Mouse (Mus musculus) myocyte (in vitro differentiated cells): ENCODE measurements around the gene Plxnb1. TPM values are rescaled to one million over a fixed set of nuclear protein-coding genes. Genes with fewer than 3 reads are reported as not detected.
"Not testable (repeated sequence)": the region's sequence is repeated elsewhere in the genome, so short reads cannot be mapped to it uniquely, and the experiment has no call there.

Experiments
- H3K27me3 ChIP-seq: one replicate; pipeline ENCODE4 v1.6.1; 2011; ENCODE audit not compliant: control insufficient read depth, insufficient read depth, insufficient read length
- H3K36me3 ChIP-seq: one replicate; pipeline ENCODE4 v1.6.1; 2011; ENCODE audit not compliant: control insufficient read depth, insufficient read depth
- H3K4me2 ChIP-seq: one replicate; pipeline ENCODE4 v1.6.1; 2011; ENCODE audit warnings: low read depth, control low read depth
- H3K4me3 ChIP-seq: one replicate; pipeline ENCODE4 v1.5.1; 2011; ENCODE audit warnings: mild to moderate bottlenecking, control low read depth, moderate library complexity
- H3K79me2 ChIP-seq: one replicate; pipeline ENCODE4 v1.6.1; 2011; ENCODE audit not compliant: control insufficient read depth, insufficient read depth
- H3ac ChIP-seq: one replicate; pipeline ENCODE4 v1.6.1; 2011; ENCODE audit not compliant: control insufficient read depth, insufficient read length
- CEBPB ChIP-seq: IDR thresholded peaks from 2 replicates; pipeline ENCODE4 v1.6.1; 2011; ENCODE audit warnings: mild to moderate bottlenecking, moderate library complexity; ENCODE audit not compliant: poor library complexity, insufficient read depth, severe bottlenecking
- E2F4 ChIP-seq: IDR thresholded peaks from one replicate; pipeline ENCODE4 v1.6.1; 2011; ENCODE audit warnings: mild to moderate bottlenecking, control low read depth, moderate library complexity; ENCODE audit not compliant: insufficient read depth
- MAX ChIP-seq: IDR thresholded peaks from one replicate; pipeline ENCODE4 v1.6.1; 2011; ENCODE audit warnings: low read depth, mild to moderate bottlenecking, control low read depth
- MYOD1 ChIP-seq, 3 experiments: IDR thresholded peaks; one replicate each; pipeline ENCODE4 v1.6.1; 2011; ENCODE audit warnings: control low read depth in 2 of 3, low read depth in 2 of 3, mild to moderate bottlenecking in 2 of 3, moderate library complexity in 1 of 3; ENCODE audit not compliant: insufficient read length in 2 of 3, control insufficient read depth in 1 of 3
- MYOG ChIP-seq, 3 experiments: IDR thresholded peaks; one replicate each; pipeline ENCODE4 v1.6.1; 2011; ENCODE audit warnings: control low read depth in 2 of 3, low read depth in 2 of 3, mild to moderate bottlenecking in 2 of 3; ENCODE audit not compliant: insufficient read length in 2 of 3, control insufficient read depth in 1 of 3, insufficient read depth in 1 of 3
- POLR2A ChIP-seq: IDR thresholded peaks from one replicate; pipeline ENCODE4 v1.6.1; 2011; ENCODE audit warnings: low read depth, mild to moderate bottlenecking, control low read depth, moderate library complexity; ENCODE audit not compliant: insufficient read length
- POLR2AphosphoS2 ChIP-seq: IDR thresholded peaks from one replicate; pipeline ENCODE4 v1.6.1; 2011; ENCODE audit warnings: low read depth, control low read depth; ENCODE audit not compliant: insufficient read length
- REST ChIP-seq: IDR thresholded peaks from one replicate; pipeline ENCODE4 v1.6.1; 2011; ENCODE audit warnings: mild to moderate bottlenecking, control low read depth, moderate library complexity; ENCODE audit not compliant: insufficient read depth, insufficient read length
- SRF ChIP-seq: IDR thresholded peaks from one replicate; pipeline ENCODE4 v1.6.1; 2011; ENCODE audit warnings: low read depth; ENCODE audit not compliant: control insufficient read depth, insufficient read length
- TCF12 ChIP-seq: IDR thresholded peaks from one replicate; pipeline ENCODE4 v1.6.1; 2011; ENCODE audit warnings: mild to moderate bottlenecking, control low read depth; ENCODE audit not compliant: poor library complexity, insufficient read depth, severe bottlenecking
- TCF3 ChIP-seq: IDR thresholded peaks from one replicate; pipeline ENCODE4 v1.6.1; 2011; ENCODE audit warnings: low read depth, control low read depth; ENCODE audit not compliant: insufficient read length
- USF1 ChIP-seq: IDR thresholded peaks from one replicate; pipeline ENCODE4 v1.6.1; 2011; ENCODE audit warnings: low read depth, mild to moderate bottlenecking, control low read depth, moderate library complexity
- polyA plus RNA-seq: library from polyadenylated mRNA; unstranded; fragments of >200 nt; fragmentation: generic; extraction: Trizol; gene quantifications from one replicate; pipeline ENCODE4 v1.2.1, GENCODE M21; 2012; ENCODE audit warnings: missing spikeins

Gene Plxnb1
- polyA plus RNA-seq, 1 experiment = 6.1 TPM

DNA sequence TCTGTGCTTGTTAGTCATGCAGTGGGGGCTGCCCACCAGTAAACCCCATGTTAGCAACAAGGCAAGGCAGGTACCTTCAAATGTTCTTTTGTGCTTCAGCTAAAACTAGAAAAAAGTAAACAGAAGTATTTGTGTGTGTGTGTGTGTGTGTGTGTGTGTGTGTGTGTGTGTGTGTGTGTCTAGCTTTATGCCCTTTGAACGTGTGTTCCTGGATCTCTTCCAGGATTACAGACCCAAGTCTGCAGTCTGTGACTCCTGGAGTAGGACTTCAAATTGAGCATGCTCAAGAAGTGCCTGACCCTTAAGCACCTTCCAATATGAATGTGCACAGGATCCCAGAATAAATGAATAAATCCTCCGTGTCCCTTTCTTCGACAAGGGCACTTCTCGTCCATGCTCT is 31.9 kb downstream of the Plxnb1 start:
- Histone ChIP-seq H3K79me2 (no peaks in the 10 kb centered on the region), H3ac (no peak overlapping the region)

DNA sequence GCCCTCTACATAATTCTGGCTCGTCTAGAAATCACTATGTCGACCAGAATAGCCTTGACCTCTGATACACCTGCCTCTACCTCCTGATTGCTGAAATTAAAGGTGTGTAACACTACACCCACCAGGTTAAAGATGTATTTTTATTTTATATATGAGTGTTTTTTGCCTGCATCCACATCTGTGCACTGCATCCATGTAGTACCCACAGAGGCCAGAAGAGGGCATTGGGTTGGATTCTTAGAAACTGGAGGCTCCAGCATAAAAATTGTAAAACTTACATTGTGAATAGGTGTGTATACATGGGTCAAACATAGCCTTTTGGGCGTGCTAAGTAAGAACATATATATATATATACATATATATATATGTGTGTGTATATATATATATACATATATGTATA is 33.0 kb downstream of the Plxnb1 start:
- Histone ChIP-seq H3ac (no peak overlapping the region), H3K79me2 (no peaks in the 10 kb centered on the region), H3K36me3 (no peaks in the 10 kb centered on the region), H3K4me2 (no peak overlapping the region), H3K4me3 (no peak overlapping the region), H3K27me3 (no peaks in the 10 kb centered on the region)
- TF ChIP-seq TCF12 = no peak

More for the DNA sequence above, 31.9 kb downstream of the Plxnb1 start:
- Histone ChIP-seq H3K27me3 (no peaks in the 10 kb centered on the region), H3K4me3 (no peak overlapping the region), H3K36me3 (no peaks in the 10 kb centered on the region), H3K4me2 (no peak overlapping the region)
- TF ChIP-seq POLR2AphosphoS2 (no peak), TCF3 (no peak), SRF (no peak), USF1 (no peak), MYOG (IDR thresholded peaks at IDR 0.05; ENCODE audit: control insufficient read depth in 1 of 3, insufficient read depth in 1 of 3, insufficient read length in 2 of 3, low read depth in 2 of 3) (no peak), CEBPB (no peak), MAX (no peak), MYOD1 (IDR thresholded peaks at IDR 0.05; ENCODE audit: control insufficient read depth in 1 of 3, insufficient read length in 2 of 3, low read depth in 2 of 3) (no peak), TCF12 (no peak), REST (no peak), E2F4 (no peak), POLR2A (no peak)

DNA sequence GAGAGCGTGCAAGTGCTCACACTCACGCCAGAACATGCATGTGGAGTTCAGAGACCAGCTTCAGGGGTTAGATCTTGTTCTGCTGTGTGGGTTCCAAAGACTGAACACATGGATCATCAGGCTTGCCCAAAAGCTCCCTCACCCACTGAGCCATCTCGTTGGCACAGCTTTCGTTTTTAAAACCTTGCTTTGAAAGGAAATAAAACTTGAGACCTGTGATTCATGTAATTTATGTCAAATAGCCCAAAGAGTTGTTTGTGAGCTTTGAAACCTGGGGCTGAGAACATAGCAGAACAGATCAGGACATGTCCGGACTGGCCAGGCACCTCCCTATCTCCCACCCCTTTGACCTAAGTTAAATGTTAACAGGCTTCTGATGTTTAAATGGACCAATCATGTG is 34.9 kb downstream of the Plxnb1 start:
- no peaks in the 10 kb centered on the region for H3K27me3 ChIP-seq
- no peaks in the 10 kb centered on the region for H3K36me3 ChIP-seq
- H3ac ChIP-seq = no peak overlapping the region
- H3K4me3 ChIP-seq = no peak overlapping the region
- no peak for TF ChIP-seq POLR2A
- no peak for TF ChIP-seq MYOG (IDR thresholded peaks at IDR 0.05; ENCODE audit: control insufficient read depth in 1 of 3, insufficient read depth in 1 of 3, insufficient read length in 2 of 3, low read depth in 2 of 3)
- no peak for TF ChIP-seq POLR2AphosphoS2
- no peak for TF ChIP-seq REST
- TF ChIP-seq E2F4 = no peak
- H3K4me2 ChIP-seq = no peak overlapping the region
- H3K79me2 ChIP-seq = no peaks in the 10 kb centered on the region

DNA sequence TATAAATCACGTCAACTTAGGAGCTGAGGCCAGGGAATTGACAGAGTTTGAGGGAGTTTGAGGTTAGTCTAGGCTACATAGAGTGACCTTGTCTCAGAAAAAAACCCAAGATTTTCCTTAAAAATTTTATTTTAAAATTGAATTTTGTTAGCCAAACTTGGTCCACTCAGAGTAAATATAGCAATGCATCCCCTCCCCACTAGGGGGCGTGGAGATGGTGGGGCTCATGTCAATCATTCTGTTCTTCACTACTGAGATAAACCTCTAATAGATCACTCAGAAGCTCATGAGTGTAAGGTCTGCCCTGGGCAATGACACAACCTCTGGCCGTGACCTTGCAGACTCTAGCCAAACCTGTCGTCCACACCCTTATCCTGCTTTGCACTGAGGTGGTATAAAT is 45.2 kb downstream of the Plxnb1 start:
- H3ac ChIP-seq, H3K27me3 ChIP-seq, H3K4me3 ChIP-seq, H3K79me2 ChIP-seq, H3K36me3 ChIP-seq, H3K4me2 ChIP-seq: not testable (repeated sequence)

DNA sequence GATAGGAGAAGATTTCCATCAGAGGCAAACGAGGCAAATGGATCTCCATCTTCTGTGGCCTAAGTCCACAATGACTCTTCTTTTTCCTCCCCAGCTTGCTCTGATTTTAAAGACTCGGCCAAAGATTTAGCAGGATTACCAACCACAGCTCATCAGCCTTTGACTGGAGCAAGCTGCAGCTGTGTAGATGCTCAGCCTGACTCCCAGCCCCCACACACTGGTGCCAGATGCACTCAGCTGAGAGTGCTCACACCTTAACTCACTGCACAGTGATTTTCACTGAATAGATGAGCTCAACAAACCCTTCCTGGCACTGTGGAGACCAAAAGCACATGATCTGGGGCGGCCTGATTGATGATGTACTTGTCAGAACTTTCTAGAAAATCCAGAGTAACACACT is 66.8 kb downstream of the Plxnb1 start, which contains the start of gene Fbxw21:
Gene Fbxw21 (minus strand): TSS at position 101 of the 400 bp plus-strand sequence.
- TF ChIP-seq CEBPB (no peak), MAX (no peak), TCF12 (no peak)

DNA sequence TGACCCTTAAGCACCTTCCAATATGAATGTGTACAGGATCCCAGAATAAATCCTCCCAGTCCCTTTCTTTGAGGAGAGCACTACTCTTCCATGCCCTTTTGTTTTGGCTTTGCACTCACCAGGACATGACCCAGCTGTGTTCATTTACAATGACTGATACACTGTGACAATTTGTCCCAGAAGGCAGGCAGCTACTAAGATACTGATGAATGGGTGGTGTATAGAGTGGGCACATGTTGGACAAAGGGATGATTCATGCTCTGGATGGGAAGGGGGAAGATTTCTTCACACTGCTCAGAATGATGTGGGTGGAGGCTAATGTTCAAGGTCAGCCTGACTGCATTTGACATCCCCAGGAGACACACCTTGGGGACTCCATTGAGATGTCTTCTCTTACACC is 72.1 kb downstream of the Plxnb1 start:
- no peak overlapping the region for H3K4me2 ChIP-seq
- no peaks in the 10 kb centered on the region for H3K27me3 ChIP-seq
- no peaks in the 10 kb centered on the region for H3K79me2 ChIP-seq
- no peak overlapping the region for H3ac ChIP-seq
- no peaks in the 10 kb centered on the region for H3K36me3 ChIP-seq
- TF ChIP-seq POLR2AphosphoS2 (no peak), TCF3 (no peak), MAX (no peak), MYOD1 (IDR thresholded peaks at IDR 0.05; ENCODE audit: control insufficient read depth in 1 of 3, insufficient read length in 2 of 3, low read depth in 2 of 3) (no peak), CEBPB (no peak), E2F4 (no peak), REST (no peak), TCF12 (no peak), SRF (no peak), POLR2A (no peak), MYOG (IDR thresholded peaks at IDR 0.05; ENCODE audit: control insufficient read depth in 1 of 3, insufficient read depth in 1 of 3, insufficient read length in 2 of 3, low read depth in 2 of 3) (no peak), USF1 (no peak)
- H3K4me3 ChIP-seq = no peak overlapping the region

More for the DNA sequence above, 66.8 kb downstream of the Plxnb1 start, which contains the start of gene Fbxw21:
- no peak within 1 kb of the TSS for H3K4me3 ChIP-seq
- no peak within 1 kb of the TSS for H3K4me2 ChIP-seq
- no peaks in the 10 kb centered on the region for H3K36me3 ChIP-seq
- no peak within 1 kb of the TSS for H3ac ChIP-seq
- H3K27me3 ChIP-seq = no peaks in the 10 kb centered on the region
- no peaks in the 10 kb centered on the region for H3K79me2 ChIP-seq

Other genes with a start within 250 kb of the Plxnb1 start
- 18.8 TPM for gene Slc26a6, start 242.1 kb upstream of the Plxnb1 start, polyA plus RNA-seq
- not detected for gene Tmem89, start 180.8 kb upstream of the Plxnb1 start, polyA plus RNA-seq
- gene Uqcrc1, start 158.8 kb upstream of the Plxnb1 start, polyA plus RNA-seq = 468 TPM
- gene Col7a1, start 141.8 kb upstream of the Plxnb1 start, polyA plus RNA-seq = 8.4 TPM
- 0.17 TPM for gene Ucn2, start 109.4 kb upstream of the Plxnb1 start, polyA plus RNA-seq
- 4.4 TPM for gene Pfkfb4, start 103.6 kb upstream of the Plxnb1 start, polyA plus RNA-seq
- gene Shisa5, start 56.8 kb upstream of the Plxnb1 start, polyA plus RNA-seq = 82.8 TPM
- 10.0 TPM for gene Trex1, start 35.7 kb upstream of the Plxnb1 start, polyA plus RNA-seq
- gene Atrip, start 21.3 kb upstream of the Plxnb1 start, polyA plus RNA-seq = 9.6 TPM
- gene Ccdc51, start 12.9 kb upstream of the Plxnb1 start, polyA plus RNA-seq = 13.8 TPM
- gene Tma7, start 12.8 kb upstream of the Plxnb1 start, polyA plus RNA-seq = 271 TPM
- not detected for gene Fbxw21, start 66.7 kb downstream of the Plxnb1 start, polyA plus RNA-seq
- not detected for gene Fbxw13, start 100.6 kb downstream of the Plxnb1 start, polyA plus RNA-seq
- gene Fbxw20, start 139.4 kb downstream of the Plxnb1 start, polyA plus RNA-seq = not detected
- not detected for gene Fbxw14, start 192.3 kb downstream of the Plxnb1 start, polyA plus RNA-seq
- not detected for gene Fbxw28, start 244.3 kb downstream of the Plxnb1 start, polyA plus RNA-seq